18 mouse cellular contexts compared by ENCODE assay signal in genomic region chr15:25910924-25911323, GRCm38 (mm10).
DNase-seq lines count a peak whose midpoint lies in the region; ATAC-seq and TF ChIP-seq lines count a peak whose summit lies in the region.
"Had no signal": no experiment of that assay in that cellular context is flagged by ENCODE, and none has a peak within 500 bp of the region (broad histone marks: within the 10 kb centered on the region; RNA-seq: fewer than 3 reads in every experiment).

No protein-coding gene starts in this region.

- no peaks in the 10 kb centered on the region for H3K9me3 ChIP-seq in heart, embryonic 15.5 days (replicated peaks)
- H3K9me3 ChIP-seq: embryonic facial prominence, embryonic 13.5 days; hindbrain, embryonic 10.5 days; midbrain, embryonic 13.5 days had no signal

- intact Hi-C loops in heart, postnatal 25 days (cut with DNase I) = no loop called here

- H3K4me1 ChIP-seq in heart, embryonic 15.5 days (replicated peaks) = peaks cover 42% of the 10 kb centered on the region
- peaks cover 17% of the 10 kb centered on the region for H3K4me1 ChIP-seq in thymus, adult 2 months (replicated peaks; ENCODE audit: control insufficient read depth, insufficient read depth, low read length)

- no peaks in the 10 kb centered on the region for H3K27me3 ChIP-seq in heart, embryonic 15.5 days
- H3K27me3 ChIP-seq in thymus, adult 2 months (ENCODE audit: control insufficient read depth, insufficient read depth, low read length) = no peaks in the 10 kb centered on the region
- H3K27me3 ChIP-seq: embryonic facial prominence, embryonic 13.5 days; midbrain, embryonic 13.5 days had no signal

- no peak for TF ChIP-seq CTCF in thymus, adult 2 months (IDR thresholded peaks at IDR 0.05; ENCODE audit: borderline replicate concordance, control insufficient read depth, extremely low read depth, insufficient read depth, low read length, poor library complexity)

- TF ChIP-seq POLR2A in thymus, adult 2 months (IDR thresholded peaks at IDR 0.05; ENCODE audit: control insufficient read depth, extremely low read depth, insufficient read depth, low read length, poor library complexity) = no peak

- peak overlapping the region; percentile 77 for H3K27ac ChIP-seq in heart, embryonic 15.5 days
- peak overlapping the region; percentile 68 for H3K27ac ChIP-seq in thymus, adult 2 months (ENCODE audit: control insufficient read depth, insufficient read depth, low read length)
- H3K27ac ChIP-seq: embryonic facial prominence, embryonic 13.5 days; hindbrain, embryonic 10.5 days; midbrain, embryonic 13.5 days had no signal

- ATAC-seq in heart, embryonic 15.5 days (replicated peaks; ENCODE audit: insufficient number of reproducible peaks, insufficient read depth, low FRiP score, low read depth) = no peak
- peak; percentile 5; the same call in 1 of the 2 replicates for ATAC-seq in common myeloid progenitor, adult 5-6 weeks (replicated peaks; ENCODE audit: low read depth, poor library complexity, severe bottlenecking)
- ATAC-seq: midbrain, embryonic 13.5 days had no signal

- no peak overlapping the region for H3K4me3 ChIP-seq in heart, embryonic 15.5 days
- H3K4me3 ChIP-seq in thymus, adult 2 months (ENCODE audit: control insufficient read depth, insufficient read depth, low read length) = no peak overlapping the region
- H3K4me3 ChIP-seq: embryonic facial prominence, embryonic 13.5 days; hindbrain, embryonic 10.5 days; midbrain, embryonic 13.5 days; myocyte had no signal

- DNase-seq in heart, postnatal 25 days (ENCODE audit: low spot score) = no peak
- no peak for DNase-seq in thymus, adult 2 months
- no peak for DNase-seq in thymus, postnatal 0 days (ENCODE audit: low spot score)
- DNase-seq in layer of hippocampus, adult 9-11 months = no peak
- no peak for DNase-seq in thymus, postnatal 4 days
- DNase-seq: adrenal gland, postnatal 10 days; cerebellum, adult 8-10 months; kidney, adult 18-20 months; kidney, postnatal 10 days; lung, adult 18-20 months; retina, postnatal 1 day; thymus, adult 18-20 months had no signal

- no peak overlapping the region for H3K4me2 ChIP-seq in heart, embryonic 15.5 days
- H3K4me2 ChIP-seq: embryonic facial prominence, embryonic 13.5 days had no signal

- 83% methylated on average over 1 of the region's 1 CpGs for WGBS in heart, embryonic 15.5 days
- WGBS in thymus, adult 2 months = 58% methylated on average over 1 of the region's 1 CpGs

- H3K36me3 ChIP-seq in heart, embryonic 15.5 days = no peaks in the 10 kb centered on the region
- H3K36me3 ChIP-seq in thymus, adult 2 months (ENCODE audit: control insufficient read depth, insufficient read depth, low read length) = no peaks in the 10 kb centered on the region
- H3K36me3 ChIP-seq: embryonic facial prominence, embryonic 13.5 days; hindbrain, embryonic 10.5 days; midbrain, embryonic 13.5 days had no signal

- H3K9ac ChIP-seq in heart, embryonic 15.5 days = no peak overlapping the region
- H3K9ac ChIP-seq: embryonic facial prominence, embryonic 13.5 days; midbrain, embryonic 13.5 days had no signal
